Mouse (Mus musculus) urinary bladder, adult 2 months (tissue): Measurements from ENCODE around the gene Ros1. TPM values are rescaled to one million over a fixed set of nuclear protein-coding genes. Genes with fewer than 3 reads are reported as not detected.

Experiments
- DNase-seq: peaks from one replicate; pipeline ENCODE4 v3.0.0; 2022; ENCODE audit warnings: low spot score
- polyA plus RNA-seq: library from polyadenylated mRNA; depleted of rRNA; stranded (reverse); fragments of >200 nt; gene quantifications from 2 replicates; pipeline ENCODE4 v1.2.3, GENCODE M21; 2012; rRNA removed

Gene Ros1
- polyA plus RNA-seq, 1 experiment = not detected

DNA sequence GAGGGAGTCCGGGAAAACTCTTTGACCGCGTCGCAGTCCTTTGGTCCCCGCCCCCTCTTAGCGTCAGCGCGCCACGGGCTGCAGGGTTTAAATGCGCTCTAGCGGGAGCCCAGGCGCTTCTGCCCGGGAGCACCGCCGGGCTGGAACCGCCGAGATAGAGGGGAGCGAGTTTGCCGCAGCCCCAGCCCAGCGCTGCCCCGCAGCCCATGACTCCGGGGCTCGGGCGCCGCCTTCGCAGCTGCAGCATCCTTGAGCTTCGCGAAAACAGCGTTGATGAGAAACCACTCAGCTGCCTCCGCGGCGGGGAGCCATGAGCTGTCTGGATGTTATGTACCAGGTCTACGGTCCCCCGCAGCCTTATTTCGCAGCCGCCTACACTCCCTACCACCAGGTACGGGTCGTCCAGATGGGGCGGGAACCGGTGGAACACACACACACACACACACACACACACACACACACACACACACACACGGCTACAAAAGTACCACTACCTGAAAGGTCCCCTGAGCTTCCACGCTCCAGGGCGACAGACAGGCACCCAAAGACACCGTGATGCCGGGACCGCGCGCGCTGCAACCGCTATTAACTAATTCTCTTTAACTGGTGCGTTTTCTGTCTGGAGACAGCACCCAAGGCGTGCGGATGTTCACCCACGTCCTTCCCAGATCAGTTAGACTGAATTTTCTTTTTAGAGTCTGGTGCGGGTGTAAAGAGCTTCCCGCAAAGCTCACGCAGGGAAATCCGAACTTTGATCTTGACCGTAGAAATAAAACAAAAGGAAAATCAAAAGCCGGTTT is 172.4 kb downstream of the Ros1 start, which contains the start of gene Vgll2:
Vgll2 (plus strand) TSS at position 90 of the 800 bp plus-strand sequence.
- no peak for DNase-seq

DNA sequence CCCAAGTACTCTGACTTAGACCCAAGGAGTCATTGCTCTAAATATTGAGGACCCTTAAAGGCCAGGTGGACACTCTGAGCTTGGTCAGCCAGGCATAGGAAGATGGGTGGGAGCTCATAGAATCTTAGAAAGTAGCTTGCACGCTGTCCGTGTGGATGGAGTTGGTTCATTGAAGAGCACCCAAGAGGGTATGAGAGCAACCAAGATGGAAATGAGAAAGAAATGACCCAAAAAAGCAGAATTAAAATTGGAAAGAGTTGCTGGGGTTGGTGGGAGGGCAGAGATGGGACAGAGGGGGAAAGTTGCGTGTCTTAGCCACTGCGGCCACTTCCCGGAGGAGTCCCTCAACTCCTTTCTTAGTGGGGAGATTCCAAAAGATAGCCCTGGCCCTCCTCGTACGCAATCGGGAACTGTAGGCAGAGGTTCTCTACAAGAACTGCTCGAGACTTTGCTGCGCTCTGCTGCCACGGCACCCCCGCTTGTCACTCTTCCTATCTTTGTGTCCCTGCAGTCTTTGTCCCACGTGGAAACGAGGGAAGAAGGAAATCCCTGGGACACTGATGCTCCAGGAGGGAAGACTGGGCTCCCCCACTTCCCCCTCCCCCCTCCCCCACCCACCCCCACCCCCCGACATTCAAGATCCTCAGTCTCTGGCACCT is 173.2 kb downstream of the Ros1 start:
- no peak for DNase-seq

DNA sequence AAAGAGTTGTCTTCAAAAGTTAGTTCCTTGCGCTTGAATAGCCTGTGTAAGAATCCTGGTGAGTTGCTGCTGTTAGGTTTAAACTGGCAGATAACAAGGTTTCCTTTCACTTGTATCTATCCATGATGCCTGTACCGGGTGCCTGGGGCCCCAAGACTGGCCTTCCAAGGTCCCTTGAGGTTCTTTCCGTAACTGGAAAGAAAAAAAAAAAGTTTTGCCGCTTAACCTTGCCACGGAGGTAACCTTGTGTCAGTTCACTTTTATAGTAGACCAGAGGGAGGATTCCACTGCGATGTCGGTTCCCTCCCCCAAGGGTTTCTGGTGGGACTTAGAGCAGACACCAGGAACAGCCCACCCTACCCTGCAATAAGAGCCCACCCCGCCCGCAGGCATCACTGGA is 173.8 kb downstream of the Ros1 start:
- no peak for DNase-seq

DNA sequence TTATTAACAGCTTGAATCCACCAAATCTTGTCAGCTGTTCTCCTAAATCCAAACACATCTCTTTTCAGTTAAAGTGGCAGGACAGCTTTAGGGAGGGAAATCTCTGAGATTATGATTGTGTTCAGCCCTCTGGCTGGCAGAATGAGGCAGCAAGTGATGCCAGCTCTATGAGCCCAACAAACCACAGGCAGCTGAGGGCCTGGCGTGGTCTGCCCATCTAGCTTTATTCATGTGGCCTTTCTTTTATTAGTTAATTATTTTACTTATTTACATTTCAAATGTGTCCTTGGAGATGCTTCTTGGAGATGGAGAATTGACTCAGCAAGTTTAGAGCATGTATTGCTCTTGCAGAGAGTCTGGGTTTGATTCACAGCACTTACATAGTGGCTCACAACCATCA is 176.6 kb downstream of the Ros1 start:
- DNase-seq = no peak

Other genes starting within 250 kb of the Ros1 start
- 0.11 TPM in 1 of 2 replicates, not detected in the other for gene Vgll2, start 172.7 kb downstream of the Ros1 start, polyA plus RNA-seq
- gene Dcbld1, start 38.4 kb upstream of the Ros1 start, polyA plus RNA-seq = 5.3 and 5.4 TPM in 2 replicates
- not detected in 2 replicates for gene Gm26741, start 163.5 kb upstream of the Ros1 start, polyA plus RNA-seq
- gene Gopc, start 186.9 kb upstream of the Ros1 start, polyA plus RNA-seq = 14.2 and 18.7 TPM in 2 replicates
- gene Nepn, start 193.7 kb upstream of the Ros1 start, polyA plus RNA-seq = 0.11 and 0.13 TPM in 2 replicates
- gene Nus1, start 222.3 kb upstream of the Ros1 start, polyA plus RNA-seq = 19.6 and 22.7 TPM in 2 replicates